Mouse (Mus musculus) cortical plate, adult 2 months (tissue): ENCODE measurements around the gene Sprr3. TPM values are rescaled to one million over a fixed set of nuclear protein-coding genes. Genes with fewer than 3 reads are reported as not detected.

Experiments
- H3K27ac ChIP-seq: fragments of 200-500 bp; 2 replicates; pipeline ENCODE4 v1.5.1; 2012; ENCODE audit warnings: low read length, control low read depth, inconsistent platforms; ENCODE audit not compliant: insufficient read depth
- H3K4me1 ChIP-seq: fragments of 200-500 bp; 2 replicates; pipeline ENCODE4 v1.6.1; 2011; ENCODE audit warnings: low read length; ENCODE audit not compliant: control insufficient read depth, insufficient read depth
- H3K4me3 ChIP-seq: fragments of 200-500 bp; 2 replicates; pipeline ENCODE4 v1.5.1; 2011; ENCODE audit warnings: mild to moderate bottlenecking, low read length, control low read depth; ENCODE audit not compliant: insufficient read depth
- CTCF ChIP-seq: fragments of 200-500 bp; IDR thresholded peaks from 2 replicates; pipeline ENCODE4 v1.5.1; 2011; ENCODE audit warnings: mild to moderate bottlenecking, control low read depth, low read length; ENCODE audit not compliant: insufficient read depth; ENCODE audit errors: extremely low read depth
- POLR2A ChIP-seq: fragments of 200-500 bp; IDR thresholded peaks from 2 replicates; pipeline ENCODE4 v1.6.1; 2011; ENCODE audit warnings: mild to moderate bottlenecking, low read length, control low read depth; ENCODE audit not compliant: insufficient read depth; ENCODE audit errors: extremely low read depth
- polyA plus RNA-seq: library from polyadenylated mRNA; depleted of rRNA; stranded (reverse); fragments of >200 nt; gene quantifications from 2 replicates; pipeline ENCODE4 v1.2.3, GENCODE M21; 2012; rRNA removed

Sprr3 gene
- polyA plus RNA-seq, 1 experiment, result not detected

DNA sequence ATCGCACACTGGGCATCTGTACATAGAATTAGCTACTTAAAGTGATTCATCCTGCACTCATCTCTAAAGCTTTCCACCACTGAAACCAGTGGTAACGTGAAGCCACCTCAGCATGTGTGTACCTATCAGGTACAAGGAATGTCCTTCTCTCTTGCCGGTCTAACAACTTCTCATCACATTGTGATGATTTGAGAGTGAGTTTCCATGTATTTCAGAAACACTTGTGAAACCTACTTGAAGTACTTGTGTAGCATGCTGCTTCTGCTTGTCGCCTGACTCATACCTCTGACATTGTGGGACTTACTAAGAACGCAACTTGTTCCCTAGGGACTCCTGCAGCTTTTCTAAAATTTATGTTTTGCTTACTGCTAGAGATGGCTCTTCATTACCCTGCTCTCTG, 3.4 kb downstream of the Sprr3 start:
- TF ChIP-seq CTCF, result no peak
- TF ChIP-seq POLR2A, result no peak
- Histone ChIP-seq H3K27ac (no peak overlapping the region), H3K4me3 (no peak overlapping the region), H3K4me1 (no peaks in the 10 kb centered on the region)

GRCm38 (mm10) chr3:92440177-92440576, 18.3 kb downstream of the Sprr3 start:
- TF ChIP-seq CTCF, result no peak
- no peak for TF ChIP-seq POLR2A
- H3K27ac ChIP-seq, result no peak overlapping the region
- no peak overlapping the region for H3K4me3 ChIP-seq

GRCm38 (mm10) chr3:92438689-92439088, 19.8 kb downstream of the Sprr3 start, which contains the start of gene Sprr1b:
TSS of gene Sprr1b (minus strand) at chr3:92438789.
- no peaks in the 10 kb centered on the region for H3K4me1 ChIP-seq
- no peak within 1 kb of the TSS for H3K27ac ChIP-seq
- TF ChIP-seq CTCF (no peak), POLR2A (no peak)
- no peak within 1 kb of the TSS for H3K4me3 ChIP-seq

More at GRCm38 (mm10) chr3:92440177-92440576, 18.3 kb downstream of the Sprr3 start:
- H3K4me1 ChIP-seq, result no peaks in the 10 kb centered on the region

GRCm38 (mm10) chr3:92432282-92432681, 26.2 kb downstream of the Sprr3 start, which contains the start of gene Sprr2k:
TSS of gene Sprr2k (plus strand) at chr3:92432582.
- Histone ChIP-seq H3K4me3 (no peak within 1 kb of the TSS), H3K27ac (no peak within 1 kb of the TSS), H3K4me1 (no peaks in the 10 kb centered on the region)
- TF ChIP-seq CTCF (no peak), POLR2A (no peak)

DNA sequence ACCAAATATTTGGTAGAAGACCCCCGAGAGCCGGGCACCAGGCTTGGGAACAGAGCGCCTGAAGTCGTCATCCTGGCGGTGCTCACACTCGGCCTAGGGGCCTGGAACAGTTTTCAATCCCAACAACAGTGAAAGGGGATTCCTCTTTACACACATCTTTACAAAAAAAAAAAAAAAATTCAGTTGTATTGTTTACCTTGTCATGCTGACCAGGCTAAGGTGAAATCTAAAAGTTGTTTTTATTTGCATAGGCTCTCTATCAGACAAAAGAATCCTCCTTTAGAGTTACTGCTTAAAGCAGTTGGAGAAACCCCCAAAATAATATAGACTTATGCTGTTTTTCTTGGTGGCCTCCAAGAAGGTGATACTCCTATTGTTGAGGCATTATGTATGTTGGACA, 29.2 kb downstream of the Sprr3 start, which contains the start of gene Gm9774:
Gm9774 (minus strand) TSS at position 101 of the 400 bp plus-strand sequence.
- no peaks in the 10 kb centered on the region for H3K4me1 ChIP-seq
- TF ChIP-seq CTCF, result no peak
- no peak for TF ChIP-seq POLR2A
- no peak within 1 kb of the TSS for H3K4me3 ChIP-seq
- no peak within 1 kb of the TSS for H3K27ac ChIP-seq

DNA sequence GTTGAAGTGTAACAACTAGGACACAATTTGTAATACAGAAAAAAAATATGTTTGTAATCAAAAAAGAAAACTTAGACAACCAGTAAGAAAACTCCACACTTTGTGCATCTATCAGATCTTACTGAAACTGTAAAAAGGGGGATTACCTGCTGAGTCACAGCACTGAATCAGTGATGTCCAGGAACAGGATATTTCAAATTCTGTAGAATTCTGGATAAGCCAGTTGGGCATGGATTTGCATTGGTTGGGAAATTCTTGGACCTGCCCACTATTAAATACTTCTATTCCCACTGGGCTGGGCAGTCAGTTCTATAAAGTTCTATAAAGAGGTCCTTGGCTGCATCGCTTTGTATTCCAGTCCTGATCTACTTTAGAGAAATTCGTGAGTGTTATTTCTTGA, 40.7 kb downstream of the Sprr3 start, which contains the start of gene Sprr2j-ps:
Sprr2j-ps (plus strand) TSS at position 301 of the 400 bp plus-strand sequence.
- Histone ChIP-seq H3K4me1 (no peaks in the 10 kb centered on the region), H3K27ac (no peak within 1 kb of the TSS), H3K4me3 (no peak within 1 kb of the TSS)
- TF ChIP-seq CTCF (no peak), POLR2A (no peak)

DNA sequence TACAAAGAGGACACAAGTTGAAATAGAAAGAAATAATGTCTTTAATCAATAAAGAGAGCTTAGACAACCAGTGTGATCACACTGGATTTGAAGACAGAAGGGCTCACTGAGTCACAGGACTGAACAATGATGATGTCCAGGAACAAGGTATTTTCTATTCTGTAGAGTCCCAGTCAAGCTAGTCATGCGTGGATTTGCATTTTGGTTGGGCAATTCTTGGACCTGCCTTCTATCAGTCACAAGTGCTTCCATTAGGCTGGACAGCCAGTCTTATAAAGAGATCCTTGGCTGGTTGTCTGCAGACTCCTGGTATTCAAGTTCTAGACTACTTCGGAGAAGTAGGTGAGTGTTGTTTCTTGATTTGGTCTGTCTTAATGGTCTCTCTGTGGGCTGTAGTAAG, 50.8 kb downstream of the Sprr3 start, which contains the start of gene Sprr2i:
Sprr2i (plus strand) TSS at position 301 of the 400 bp plus-strand sequence.
- H3K27ac ChIP-seq, result no peak within 1 kb of the TSS
- H3K4me1 ChIP-seq, result no peaks in the 10 kb centered on the region
- H3K4me3 ChIP-seq, result no peak within 1 kb of the TSS
- TF ChIP-seq CTCF (no peak), POLR2A (no peak)

Other genes starting within 250 kb of the Sprr3 start
- gene Sprr2a1, start 242.9 kb downstream of the Sprr3 start, polyA plus RNA-seq, result 0.06 TPM in 1 of 2 replicates, not detected in the other
- gene Sprr2a2, start 242.8 kb downstream of the Sprr3 start, polyA plus RNA-seq, result 1.8 and 3.8 TPM in 2 replicates
- 0.11 TPM in 1 of 2 replicates, not detected in the other for gene Sprr2a3, start 173.3 kb downstream of the Sprr3 start, polyA plus RNA-seq
- not detected in 2 replicates for gene Sprr2b, start 142.1 kb downstream of the Sprr3 start, polyA plus RNA-seq
- gene Sprr2d, start 119.6 kb downstream of the Sprr3 start, polyA plus RNA-seq, result not detected in 2 replicates
- gene Sprr2e, start 106.6 kb downstream of the Sprr3 start, polyA plus RNA-seq, result not detected in 2 replicates
- not detected in 2 replicates for gene Sprr2f, start 93.5 kb downstream of the Sprr3 start, polyA plus RNA-seq
- not detected in 2 replicates for gene Sprr2h, start 73.0 kb downstream of the Sprr3 start, polyA plus RNA-seq
- not detected in 2 replicates for gene Sprr2i, start 50.7 kb downstream of the Sprr3 start, polyA plus RNA-seq
- gene Sprr2j-ps, start 40.6 kb downstream of the Sprr3 start, polyA plus RNA-seq, result not detected in 2 replicates
- 11.5 TPM in 2 replicates for gene Gm9774, start 29.3 kb downstream of the Sprr3 start, polyA plus RNA-seq
- gene Sprr2k, start 26.1 kb downstream of the Sprr3 start, polyA plus RNA-seq, result not detected in 2 replicates
- gene Sprr1b, start 19.9 kb downstream of the Sprr3 start, polyA plus RNA-seq, result not detected in 2 replicates
- gene Sprr1a, start 27.2 kb upstream of the Sprr3 start, polyA plus RNA-seq, result 0.26 and 0.42 TPM in 2 replicates
- not detected in 2 replicates for gene Sprr4, start 41.8 kb upstream of the Sprr3 start, polyA plus RNA-seq
- not detected in 2 replicates for gene 2310046K23Rik, start 75.8 kb upstream of the Sprr3 start, polyA plus RNA-seq
- gene Ivl, start 115.0 kb upstream of the Sprr3 start, polyA plus RNA-seq, result not detected in 2 replicates
- gene Smcp, start 130.3 kb upstream of the Sprr3 start, polyA plus RNA-seq, result not detected in 2 replicates
- not detected in 2 replicates for gene 2210017I01Rik, start 148.8 kb upstream of the Sprr3 start, polyA plus RNA-seq
- gene Lce6a, start 162.9 kb upstream of the Sprr3 start, polyA plus RNA-seq, result not detected in 2 replicates
- gene Lce1a1, start 189.6 kb upstream of the Sprr3 start, polyA plus RNA-seq, result not detected in 2 replicates
- not detected in 2 replicates for gene Lce1b, start 198.2 kb upstream of the Sprr3 start, polyA plus RNA-seq
- gene Lce1a2, start 211.6 kb upstream of the Sprr3 start, polyA plus RNA-seq, result not detected in 2 replicates
- not detected in 2 replicates for gene Lce1c, start 220.5 kb upstream of the Sprr3 start, polyA plus RNA-seq
- gene Lce1d, start 228.5 kb upstream of the Sprr3 start, polyA plus RNA-seq, result not detected in 2 replicates